Mouse (Mus musculus) stomach, postnatal 0 days (tissue): Measurements from ENCODE around the gene Inpp5b. TPM values are rescaled to one million over a fixed set of nuclear protein-coding genes. Genes with fewer than 3 reads are reported as not detected.
A peak's percentile ranks its signal among the peaks of the same experiment; 100 is the strongest.

Source experiments
- ATAC-seq: fragments of 200-750 bp; cut with Nextera tagmentation; 2 replicates; pipeline ENCODE4 v1.8.0; 2017; ENCODE audit not compliant: low FRiP score, low TSS enrichment
- DNase-seq: peaks from one replicate; pipeline ENCODE4 v3.0.0-alpha.2; 2016; ENCODE audit warnings: low spot score
- H3K27ac ChIP-seq: fragments of 300-500 bp; sonication (generic); replicated peaks from 2 replicates; pipeline ENCODE4 v1.5.1; 2014; ENCODE audit warnings: mild to moderate bottlenecking, control low read depth
- H3K27me3 ChIP-seq: fragments of 300-500 bp; sonication (generic); 2 replicates; pipeline ENCODE4 v1.6.1; 2014; ENCODE audit warnings: low read length; ENCODE audit not compliant: control insufficient read depth, insufficient read depth
- H3K36me3 ChIP-seq: fragments of 300-500 bp; sonication (generic); 2 replicates; pipeline ENCODE4 v1.6.1; 2014; ENCODE audit warnings: low read length, mixed read lengths; ENCODE audit not compliant: control insufficient read depth, insufficient read depth
- H3K4me1 ChIP-seq: fragments of 300-500 bp; sonication (generic); replicated peaks from 2 replicates; pipeline ENCODE4 v1.6.1; 2014; ENCODE audit warnings: antibody characterized with exemption; ENCODE audit not compliant: control insufficient read depth, insufficient read depth
- H3K4me2 ChIP-seq: fragments of 300-500 bp; sonication (generic); replicated peaks from 2 replicates; pipeline ENCODE4 v1.6.1; 2014; ENCODE audit warnings: low read depth, mild to moderate bottlenecking, control low read depth, moderate library complexity
- H3K4me3 ChIP-seq: fragments of 300-500 bp; sonication (generic); 2 replicates; pipeline ENCODE4 v1.5.1; 2014; ENCODE audit warnings: low read depth, low read length, control low read depth
- H3K9ac ChIP-seq: fragments of 300-500 bp; sonication (generic); 2 replicates; pipeline ENCODE4 v1.6.1; 2014; ENCODE audit warnings: mild to moderate bottlenecking, low read length, control low read depth, mixed read lengths
- H3K9me3 ChIP-seq: fragments of 300-500 bp; sonication (generic); 2 replicates; pipeline ENCODE4 v1.6.1; 2016; ENCODE audit warnings: low read length; ENCODE audit not compliant: control insufficient read depth
- CTCF ChIP-seq: IDR thresholded peaks from 2 replicates; pipeline ENCODE4 v1.5.1; 2016; ENCODE audit warnings: antibody characterized with exemption, low read depth, mild to moderate bottlenecking, moderate library complexity
- EP300 ChIP-seq: optimal IDR thresholded peaks from 2 replicates; pipeline ENCODE3; 2016; ENCODE audit warnings: antibody characterized with exemption
- WGBS: fragments of 180-500 bp; shearing (Covaris S2); extraction: QIAGEN DNeasy Blood & Tissue Kit; methylation state at CpG from one replicate; pipeline ENCODE4 v1.1.7; 2014; 5-methylcytosine and 5-hydroxymethylcytosine counted together
- microRNA counts: library from miRNA; unstranded; fragments of <30 nt; microRNA quantifications from one replicate; lab custom pipeline; 2015
- microRNA-seq: library from miRNA; unstranded; fragments of <30 nt; microRNA quantifications from one replicate; pipeline ENCODE4, GENCODE M21; 2016
- polyA plus RNA-seq: library from polyadenylated mRNA; unstranded; fragments of >200 nt; fragmentation: Nextera tagmentation; extraction: Ambion mirVana; gene quantifications from 2 replicates; pipeline ENCODE4 v1.2.1, GENCODE M21; 2015

Inpp5b gene
- polyA plus RNA-seq, 1 experiment from 2014 or later: 23.5 TPM

DNA sequence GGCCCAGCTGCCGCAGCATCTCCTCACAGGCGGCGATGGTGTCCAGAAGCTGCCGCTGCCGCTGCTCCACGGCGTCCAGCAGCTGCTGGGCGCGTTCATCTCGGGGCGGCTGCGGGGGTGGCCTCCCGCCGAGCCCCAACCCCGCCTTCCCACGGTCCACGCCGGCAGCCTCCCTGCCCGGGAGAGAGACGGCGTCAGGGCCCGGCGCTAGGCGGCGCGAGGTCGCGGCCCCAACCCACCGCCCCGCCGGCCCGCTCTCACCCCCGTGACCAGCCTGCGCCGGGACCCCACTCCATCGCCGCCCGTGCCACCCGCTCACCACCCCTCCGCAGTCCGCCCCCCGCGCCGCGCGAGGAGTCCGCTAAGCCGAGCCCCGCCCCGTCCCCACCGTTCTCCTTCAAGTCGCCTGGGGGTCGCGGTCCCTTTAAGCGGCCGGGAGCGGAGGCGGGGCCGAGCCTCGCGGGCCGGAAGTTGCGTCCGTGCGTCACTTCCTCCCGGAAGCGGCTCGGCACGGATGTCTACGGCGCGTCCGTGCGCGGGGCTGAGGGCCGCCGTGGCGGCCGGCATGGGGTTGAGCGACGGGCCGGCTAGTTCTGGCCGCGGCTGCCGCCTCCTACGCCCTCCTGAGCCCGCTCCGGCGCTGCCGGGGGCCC is 108.7 kb downstream of the Inpp5b start, which contains the start of gene Yrdc:
Gene Yrdc (plus strand): TSS at position 419 of the 653 bp plus-strand sequence.
- H3K36me3 ChIP-seq: peaks cover 10% of the 10 kb centered on the region; the same call in 1 of the 2 replicates
- ATAC-seq (peak; percentile 95), DNase-seq (peak; percentile 96)
- WGBS: 1% methylated on average over 83 of the region's 90 CpGs
- no peaks in the 10 kb centered on the region for H3K9me3 ChIP-seq
- peak within 1 kb of the TSS; percentile 81 for H3K4me2 ChIP-seq
- peak within 1 kb of the TSS; percentile 97 for H3K4me3 ChIP-seq
- TF ChIP-seq CTCF (peak; percentile 43; the same call in 1 of the 2 replicates), EP300 (no peak)
- peak within 1 kb of the TSS; percentile 86 for H3K9ac ChIP-seq
- H3K27ac ChIP-seq: peak within 1 kb of the TSS; percentile 97
- no peaks in the 10 kb centered on the region for H3K27me3 ChIP-seq
- H3K4me1 ChIP-seq: peaks cover 3% of the 10 kb centered on the region; the same call in 1 of the 2 replicates

MicroRNAs encoded within 50 kb of the gene (microRNA counts, 519-probe panel; counts per million panel counts)
- microRNA mmu-miR-697 (lab: Ali Mortazavi, UCI) (not detected), microRNA mmu-miR-698 (lab: Ali Mortazavi, UCI) (not detected)

Small RNA genes within 50 kb of the gene (microRNA-seq; reads per million reads assigned to microRNA genes)
- gene Gm24721 (not detected), gene Mir697 (not detected), gene Mir698 (not detected)

Other genes with a start within 250 kb of the Inpp5b start
- not detected in 2 replicates for gene 3100002H09Rik, start 131.0 kb upstream of the Inpp5b start, polyA plus RNA-seq
- gene Pou3f1, start 85.0 kb upstream of the Inpp5b start, polyA plus RNA-seq: 0.13 TPM in 2 replicates
- 105 TPM in 2 replicates for gene Utp11, start 48.2 kb upstream of the Inpp5b start, polyA plus RNA-seq
- gene Fhl3, start 41.1 kb upstream of the Inpp5b start, polyA plus RNA-seq: 7.4 and 9.0 TPM in 2 replicates
- 58.7 and 63.5 TPM in 2 replicates for gene Sf3a3, start 27.1 kb upstream of the Inpp5b start, polyA plus RNA-seq
- 10.6 and 11.6 TPM in 2 replicates for gene Mtf1, start 60.3 kb downstream of the Inpp5b start, polyA plus RNA-seq
- 31.2 and 32.3 TPM in 2 replicates for gene Yrdc, start 108.8 kb downstream of the Inpp5b start, polyA plus RNA-seq
- gene 1110065P20Rik, start 109.3 kb downstream of the Inpp5b start, polyA plus RNA-seq: 64.1 and 65.8 TPM in 2 replicates
- gene Maneal, start 120.3 kb downstream of the Inpp5b start, polyA plus RNA-seq: 0.19 and 0.21 TPM in 2 replicates
- 0.17 TPM in 1 of 2 replicates, not detected in the other for gene Epha10, start 139.0 kb downstream of the Inpp5b start, polyA plus RNA-seq
- gene 9930104L06Rik, start 195.2 kb downstream of the Inpp5b start, polyA plus RNA-seq: 6.1 and 6.9 TPM in 2 replicates
- gene Cdca8, start 197.5 kb downstream of the Inpp5b start, polyA plus RNA-seq: 26.9 and 34.9 TPM in 2 replicates
- gene Rspo1, start 244.6 kb downstream of the Inpp5b start, polyA plus RNA-seq: 6.3 and 6.9 TPM in 2 replicates